Mouse (Mus musculus) kidney, adult 9 months (tissue): ENCODE data around the gene Bbs1.
A peak's percentile ranks its signal among the peaks of the same experiment; 100 is the strongest.
"Not testable (repeated sequence)": the region's sequence is repeated elsewhere in the genome, so short reads cannot be mapped to it uniquely, and the experiment has no call there.

Source experiments
- DNase-seq: peaks from one replicate; pipeline ENCODE4 v3.0.0; 2022

Gene Bbs1

GRCm38 (mm10) chr19:4905979-4906794 is at the start of gene Bbs1:
TSS of gene Bbs1 (minus strand) at chr19:4906628.
- peak; percentile 78 for DNase-seq

- not testable (repeated sequence) for DNase-seq
Measured at GRCm38 (mm10) chr19:4948641-4949040, 42.2 kb upstream of the Bbs1 start.

GRCm38 (mm10) chr19:4945540-4945939 is 39.1 kb upstream of the Bbs1 start:
- DNase-seq: no peak

- no peak for DNase-seq
Measured at GRCm38 (mm10) chr19:4943253-4943588, 36.8 kb upstream of the Bbs1 start.

- peak; percentile 67 for DNase-seq
Measured at GRCm38 (mm10) chr19:4942551-4943252, 36.3 kb upstream of the Bbs1 start, which contains the start of gene Peli3. TSS of gene Peli3 (minus strand) at chr19:4943127.

- DNase-seq: no peak
Measured at GRCm38 (mm10) chr19:4937444-4938310, 31.2 kb upstream of the Bbs1 start.

GRCm38 (mm10) chr19:4936896-4937295 is 30.5 kb upstream of the Bbs1 start:
- no peak for DNase-seq

GRCm38 (mm10) chr19:4928781-4929180 is 22.4 kb upstream of the Bbs1 start:
- no peak for DNase-seq

- DNase-seq: peak; percentile 99
Measured at GRCm38 (mm10) chr19:4927904-4928531, 21.6 kb upstream of the Bbs1 start, which contains the start of gene Dpp3. TSS of gene Dpp3 (minus strand) at chr19:4928287.

GRCm38 (mm10) chr19:4925121-4925860 is 18.9 kb upstream of the Bbs1 start:
- no peak for DNase-seq

- DNase-seq: no peak
Measured at GRCm38 (mm10) chr19:4919652-4920051, 13.2 kb upstream of the Bbs1 start.

GRCm38 (mm10) chr19:4916827-4917226 is 10.4 kb upstream of the Bbs1 start:
- no peak for DNase-seq

GRCm38 (mm10) chr19:4915924-4916603 is 9.6 kb upstream of the Bbs1 start:
- no peak for DNase-seq

- no peak for DNase-seq
Measured at GRCm38 (mm10) chr19:4909376-4909775, 2.9 kb upstream of the Bbs1 start.

GRCm38 (mm10) chr19:4908107-4908506 is 1.7 kb upstream of the Bbs1 start:
- DNase-seq: peak; percentile 62

- no peak for DNase-seq
Measured at GRCm38 (mm10) chr19:4899888-4900287, 6.5 kb downstream of the Bbs1 start.

GRCm38 (mm10) chr19:4898972-4899371 is 7.5 kb downstream of the Bbs1 start:
- no peak for DNase-seq

- DNase-seq: no peak
Measured at GRCm38 (mm10) chr19:4896780-4897520, 9.5 kb downstream of the Bbs1 start.

GRCm38 (mm10) chr19:4891798-4892197 is 14.6 kb downstream of the Bbs1 start:
- DNase-seq: no peak

GRCm38 (mm10) chr19:4889791-4890190 is 16.6 kb downstream of the Bbs1 start:
- DNase-seq: no peak

GRCm38 (mm10) chr19:4883961-4884360 is 22.5 kb downstream of the Bbs1 start:
- DNase-seq: no peak
